In genomic region chr13:30684614-30685122, GRCm38 (mm10) we compare ENCODE assay signal across 14 mouse cellular contexts.
"Had no signal": no experiment of that assay in that cellular context is flagged by ENCODE, and none has a peak within 500 bp of the region (broad histone marks: within the 10 kb centered on the region; RNA-seq: fewer than 3 reads in every experiment).

No protein-coding gene starts in this region.

- H3K9ac ChIP-seq: limb, embryonic 12.5 days; liver, embryonic 14.5 days; midbrain, embryonic 15.5 days; neural tube, embryonic 12.5 days had no signal

- H3K4me2 ChIP-seq: limb, embryonic 12.5 days; midbrain, embryonic 15.5 days; neural tube, embryonic 12.5 days had no signal

- ATAC-seq: lung, postnatal 0 days; midbrain, embryonic 15.5 days had no signal

- H3K27ac ChIP-seq: kidney, postnatal 0 days; layer of hippocampus, adult 2 months; limb, embryonic 12.5 days; liver, embryonic 14.5 days; midbrain, embryonic 10.5 days; midbrain, embryonic 15.5 days; neural tube, embryonic 12.5 days had no signal

- H3K36me3 ChIP-seq: limb, embryonic 12.5 days; midbrain, embryonic 10.5 days; midbrain, embryonic 15.5 days; neural tube, embryonic 12.5 days had no signal

- H3K27me3 ChIP-seq: limb, embryonic 12.5 days; midbrain, embryonic 15.5 days; neural tube, embryonic 12.5 days had no signal

- DNase-seq: kidney, adult 11 months; kidney, adult 9 months; kidney, postnatal 4 days; liver; lung, adult 2 months; lung, postnatal 36 days had no signal

- H3K4me3 ChIP-seq: layer of hippocampus, adult 2 months; limb, embryonic 12.5 days; midbrain, embryonic 10.5 days; midbrain, embryonic 15.5 days; neural tube, embryonic 12.5 days had no signal

- H3K9me3 ChIP-seq: limb, embryonic 12.5 days; midbrain, embryonic 10.5 days; midbrain, embryonic 15.5 days; neural tube, embryonic 12.5 days had no signal

- H3K4me1 ChIP-seq: midbrain, embryonic 10.5 days; midbrain, embryonic 15.5 days; neural tube, embryonic 12.5 days had no signal
